Mouse (Mus musculus): ENCODE results near the gene Fgf2. TPM values are rescaled to one million over a fixed set of nuclear protein-coding genes. Genes with fewer than 3 reads are reported as not detected.

Fgf2 gene
- polyA plus RNA-seq, 1 experiment, result not detected

DNA sequence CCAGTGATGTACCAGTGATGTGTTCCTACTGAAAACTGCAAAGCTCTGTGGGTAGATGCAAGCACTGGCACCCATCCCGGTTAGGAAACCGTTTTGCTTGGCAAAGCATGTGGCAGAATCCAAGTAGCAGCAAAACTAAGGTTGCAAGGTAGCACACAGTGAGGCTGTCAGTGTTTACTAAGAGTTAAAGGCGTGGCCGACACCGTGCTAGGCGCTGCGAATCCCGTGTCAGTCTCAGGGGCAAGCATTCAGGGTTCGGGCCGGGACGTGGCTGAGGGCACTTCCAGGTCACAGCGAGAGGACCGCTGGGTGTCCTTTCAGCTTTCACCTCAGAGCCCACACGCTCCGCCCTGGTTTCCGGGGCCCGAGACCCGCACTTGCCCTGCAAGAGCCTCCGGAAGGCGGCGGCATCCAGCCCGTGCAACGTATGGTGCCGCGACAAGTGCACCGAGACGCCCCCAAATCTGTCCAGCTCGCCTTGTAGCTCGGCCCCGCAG, 70.9 kb downstream of the Fgf2 start:
- Histone ChIP-seq H3K4me1 (ENCODE audit: control insufficient read depth, insufficient read depth, low read length) (no peaks in the 10 kb centered on the region), H3K27ac (ENCODE audit: insufficient read depth, low read depth, low read length) (peak overlapping the region; percentile 78), H3K4me3 (ENCODE audit: insufficient read depth, low read depth, low read length) (peak overlapping the region; percentile 84)
- TF ChIP-seq POLR2A (IDR thresholded peaks at IDR 0.05; ENCODE audit: insufficient read depth, low read depth, low read length) (no peak), CTCF (IDR thresholded peaks at IDR 0.05; ENCODE audit: insufficient read depth, low read depth, low read length) (0 out of 2 replicates have a peak, but pooled peaks have one; percentile 11)
- WGBS, result 0% methylated on average over 30 of the region's 30 CpGs

DNA sequence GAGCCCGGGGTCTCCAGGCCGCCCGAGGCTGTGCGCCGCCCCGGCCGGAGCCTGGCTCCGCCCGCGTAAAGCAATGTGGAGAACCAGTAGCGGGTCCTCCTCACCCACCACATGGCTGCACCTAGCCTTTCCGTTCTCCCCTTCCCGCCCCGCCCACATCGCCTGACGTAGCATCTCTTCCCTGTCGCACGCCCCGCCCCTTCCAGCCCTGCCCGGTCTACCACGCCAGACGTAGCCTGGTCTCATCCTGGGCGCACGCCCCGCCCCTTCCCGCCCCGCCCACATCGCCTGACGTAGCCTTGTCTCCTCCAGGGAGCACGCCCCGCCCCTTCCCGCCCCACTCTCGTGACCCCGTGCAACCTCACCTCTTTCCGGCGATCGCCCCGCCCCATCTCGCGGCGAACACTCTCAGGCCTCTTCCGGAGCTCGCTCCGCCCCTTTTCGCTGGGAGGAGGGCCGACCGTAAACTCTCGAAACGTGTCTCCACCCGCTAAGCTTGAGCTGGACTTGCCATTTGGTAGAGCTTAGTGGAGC, 71.4 kb downstream of the Fgf2 start, which contains the start of gene Spata5:
Spata5 (plus strand) TSS at position 439 of the 534 bp plus-strand sequence.
- under 1% methylated on average over 49 of the region's 50 CpGs for WGBS
- no peak for TF ChIP-seq CTCF (IDR thresholded peaks at IDR 0.05; ENCODE audit: insufficient read depth, low read depth, low read length)
- TF ChIP-seq POLR2A (IDR thresholded peaks at IDR 0.05; ENCODE audit: insufficient read depth, low read depth, low read length), result peak; percentile 87; the same call in 1 of the 2 replicates
- peak within 1 kb of the TSS; percentile 78 for H3K27ac ChIP-seq (ENCODE audit: insufficient read depth, low read depth, low read length)
- H3K4me1 ChIP-seq (ENCODE audit: control insufficient read depth, insufficient read depth, low read length), result no peaks in the 10 kb centered on the region
- H3K4me3 ChIP-seq (ENCODE audit: insufficient read depth, low read depth, low read length), result peak within 1 kb of the TSS; percentile 86

DNA sequence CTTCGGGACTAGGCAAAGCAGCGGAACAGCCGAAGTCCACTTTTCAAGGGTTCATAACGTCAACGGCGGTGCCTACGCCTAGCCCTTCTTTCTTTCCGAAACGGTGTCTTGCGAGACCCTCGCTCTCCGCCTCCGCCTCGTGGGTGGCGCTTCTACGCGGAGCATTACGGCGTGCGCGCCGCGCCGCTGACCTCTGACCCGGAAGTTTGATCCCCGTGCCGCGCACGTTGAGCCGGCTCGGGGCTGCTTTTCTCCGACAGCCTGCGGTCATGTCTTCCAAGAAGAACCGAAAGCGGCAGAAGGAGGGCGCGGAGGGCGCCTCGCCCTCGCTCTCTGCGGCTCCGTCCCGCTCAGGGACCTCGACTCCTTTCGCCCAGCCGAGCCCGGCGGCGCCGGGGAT, 71.9 kb downstream of the Fgf2 start, which contains the start of gene Nudt6:
Nudt6 (minus strand) TSS at position 140 of the 400 bp plus-strand sequence.
- peak within 1 kb of the TSS; percentile 78 for H3K27ac ChIP-seq (ENCODE audit: insufficient read depth, low read depth, low read length)
- WGBS, result under 1% methylated on average over 50 of the region's 50 CpGs
- TF ChIP-seq CTCF (IDR thresholded peaks at IDR 0.05; ENCODE audit: insufficient read depth, low read depth, low read length) (no peak), POLR2A (IDR thresholded peaks at IDR 0.05; ENCODE audit: insufficient read depth, low read depth, low read length) (peak; percentile 71; the same call in 1 of the 2 replicates)
- H3K4me1 ChIP-seq (ENCODE audit: control insufficient read depth, insufficient read depth, low read length), result no peaks in the 10 kb centered on the region
- H3K4me3 ChIP-seq (ENCODE audit: insufficient read depth, low read depth, low read length), result peak within 1 kb of the TSS; percentile 86

DNA sequence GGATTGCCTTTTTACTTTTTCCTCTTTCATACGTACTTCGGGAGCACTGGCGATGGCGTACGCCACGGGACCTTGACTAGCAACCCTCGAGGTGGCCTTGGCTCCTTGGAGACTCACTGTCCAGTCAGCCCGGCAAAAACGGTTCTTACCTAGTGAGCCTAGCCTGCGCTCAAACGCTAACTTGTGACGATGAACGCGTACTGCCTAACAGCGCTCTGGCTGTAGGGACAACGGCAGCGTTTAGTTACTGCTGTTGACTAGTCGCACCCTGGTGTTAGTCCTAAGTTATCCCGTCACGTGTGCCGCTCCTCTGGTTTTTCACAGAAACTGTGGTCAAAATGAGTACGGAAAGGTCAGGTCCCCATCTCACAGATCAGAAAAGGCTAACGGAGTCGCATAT, 72.5 kb downstream of the Fgf2 start:
- Histone ChIP-seq H3K4me3 (ENCODE audit: insufficient read depth, low read depth, low read length) (peak overlapping the region; percentile 86), H3K27ac (ENCODE audit: insufficient read depth, low read depth, low read length) (no peak overlapping the region), H3K4me1 (ENCODE audit: control insufficient read depth, insufficient read depth, low read length) (no peaks in the 10 kb centered on the region)
- TF ChIP-seq CTCF (IDR thresholded peaks at IDR 0.05; ENCODE audit: insufficient read depth, low read depth, low read length) (no peak), POLR2A (IDR thresholded peaks at IDR 0.05; ENCODE audit: insufficient read depth, low read depth, low read length) (no peak)
- under 1% methylated on average over 24 of the region's 24 CpGs for WGBS

DNA sequence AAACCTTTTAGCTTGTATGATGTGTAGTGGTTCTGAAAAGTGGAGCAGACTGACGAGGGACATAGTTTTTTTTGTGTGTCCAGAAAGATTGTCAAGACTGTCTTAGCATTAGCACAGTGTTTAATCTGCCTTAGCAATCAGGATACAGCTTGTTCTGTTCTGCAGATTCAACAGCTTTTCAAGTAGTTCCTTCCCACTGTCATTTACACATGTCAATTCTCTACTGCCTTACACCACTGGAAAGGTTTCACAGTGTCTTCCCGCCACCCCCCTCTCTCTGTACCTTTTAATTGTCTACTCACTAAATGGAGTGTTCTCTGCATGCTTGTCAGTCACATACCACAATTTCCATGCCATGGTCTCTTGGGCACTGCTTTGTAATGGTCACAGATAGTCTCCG, 73.0 kb downstream of the Fgf2 start:
- no peak overlapping the region for H3K27ac ChIP-seq (ENCODE audit: insufficient read depth, low read depth, low read length)
- H3K4me3 ChIP-seq (ENCODE audit: insufficient read depth, low read depth, low read length), result peak overlapping the region; percentile 86; the same call in 1 of the 2 replicates
- WGBS, result 14% methylated on average over 3 of the region's 3 CpGs
- no peak for TF ChIP-seq POLR2A (IDR thresholded peaks at IDR 0.05; ENCODE audit: insufficient read depth, low read depth, low read length)
- no peak for TF ChIP-seq CTCF (IDR thresholded peaks at IDR 0.05; ENCODE audit: insufficient read depth, low read depth, low read length)
- H3K4me1 ChIP-seq (ENCODE audit: control insufficient read depth, insufficient read depth, low read length), result no peaks in the 10 kb centered on the region

DNA sequence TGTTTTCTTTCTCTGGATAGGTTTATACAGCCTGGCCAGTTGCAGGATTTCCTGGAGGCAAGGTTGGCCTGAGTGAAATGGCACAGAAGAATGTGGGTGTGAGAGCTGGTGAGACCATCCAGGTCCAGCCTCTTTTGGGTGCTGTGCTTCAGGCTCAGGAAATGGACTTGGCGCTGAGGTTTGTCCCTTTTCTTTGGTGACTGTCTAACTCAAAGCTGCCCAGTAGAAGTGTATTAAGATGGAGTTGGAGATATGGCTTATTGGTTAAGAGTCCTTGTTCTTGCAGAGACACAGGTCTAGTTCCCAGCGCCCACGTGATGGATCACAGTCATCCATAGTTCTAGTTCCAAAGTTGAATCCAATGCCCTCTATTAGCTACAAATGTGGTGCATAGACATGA, 77.9 kb downstream of the Fgf2 start:
- TF ChIP-seq CTCF (IDR thresholded peaks at IDR 0.05; ENCODE audit: insufficient read depth, low read depth, low read length) (no peak), POLR2A (IDR thresholded peaks at IDR 0.05; ENCODE audit: insufficient read depth, low read depth, low read length) (no peak)
- WGBS, result 96% methylated on average over 3 of the region's 3 CpGs
- Histone ChIP-seq H3K27ac (ENCODE audit: insufficient read depth, low read depth, low read length) (no peak overlapping the region), H3K4me1 (ENCODE audit: control insufficient read depth, insufficient read depth, low read length) (no peaks in the 10 kb centered on the region), H3K4me3 (ENCODE audit: insufficient read depth, low read depth, low read length) (no peak overlapping the region)

DNA sequence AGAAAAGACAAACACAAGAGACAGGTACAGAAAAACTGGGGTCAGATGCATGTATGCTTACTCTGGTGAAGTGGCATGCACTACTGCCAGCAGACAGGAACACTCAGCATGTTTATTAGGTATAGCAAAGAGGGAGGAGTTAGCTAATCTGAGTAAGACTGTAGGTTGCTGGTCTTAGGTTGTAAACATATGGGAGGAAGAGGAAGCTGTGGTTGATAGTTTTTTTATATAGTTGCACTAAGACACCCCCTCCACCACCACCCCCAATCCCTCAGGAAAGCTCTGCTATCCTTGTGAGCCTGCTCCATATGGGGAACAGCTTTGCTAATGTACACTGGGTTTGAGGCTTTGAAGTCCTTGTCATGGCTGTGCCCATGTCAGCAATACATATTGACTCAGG, 82.2 kb downstream of the Fgf2 start:
- Histone ChIP-seq H3K27ac (ENCODE audit: insufficient read depth, low read depth, low read length) (no peak overlapping the region), H3K4me1 (ENCODE audit: control insufficient read depth, insufficient read depth, low read length) (no peaks in the 10 kb centered on the region), H3K4me3 (ENCODE audit: insufficient read depth, low read depth, low read length) (no peak overlapping the region)
- TF ChIP-seq POLR2A (IDR thresholded peaks at IDR 0.05; ENCODE audit: insufficient read depth, low read depth, low read length), result no peak
- no peak for TF ChIP-seq CTCF (IDR thresholded peaks at IDR 0.05; ENCODE audit: insufficient read depth, low read depth, low read length)

DNA sequence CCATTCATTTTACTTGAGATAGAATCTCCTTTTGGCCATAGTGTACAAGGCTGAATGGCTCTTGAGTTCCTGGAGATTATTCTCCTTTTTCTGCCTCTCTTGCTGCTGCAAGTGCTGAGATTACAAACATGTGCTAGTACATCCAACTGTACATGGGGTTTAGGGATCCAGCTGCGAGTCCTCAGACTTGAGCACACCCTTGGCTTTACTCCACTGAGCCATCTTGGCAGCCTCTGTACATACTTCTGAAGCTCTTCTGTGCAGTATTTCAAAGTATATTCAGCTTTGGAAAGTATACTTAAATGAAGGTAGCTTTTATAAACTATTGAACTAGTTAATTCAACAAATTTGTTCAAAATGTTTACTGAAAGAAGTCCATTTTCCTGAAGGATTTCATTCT, 91.6 kb downstream of the Fgf2 start:
- Histone ChIP-seq H3K4me1 (ENCODE audit: control insufficient read depth, insufficient read depth, low read length) (no peaks in the 10 kb centered on the region), H3K27ac (ENCODE audit: insufficient read depth, low read depth, low read length) (no peak overlapping the region), H3K4me3 (ENCODE audit: insufficient read depth, low read depth, low read length) (no peak overlapping the region)
- 88% methylated on average over 1 of the region's 1 CpGs for WGBS
- TF ChIP-seq CTCF (IDR thresholded peaks at IDR 0.05; ENCODE audit: insufficient read depth, low read depth, low read length), result no peak
- no peak for TF ChIP-seq POLR2A (IDR thresholded peaks at IDR 0.05; ENCODE audit: insufficient read depth, low read depth, low read length)

DNA sequence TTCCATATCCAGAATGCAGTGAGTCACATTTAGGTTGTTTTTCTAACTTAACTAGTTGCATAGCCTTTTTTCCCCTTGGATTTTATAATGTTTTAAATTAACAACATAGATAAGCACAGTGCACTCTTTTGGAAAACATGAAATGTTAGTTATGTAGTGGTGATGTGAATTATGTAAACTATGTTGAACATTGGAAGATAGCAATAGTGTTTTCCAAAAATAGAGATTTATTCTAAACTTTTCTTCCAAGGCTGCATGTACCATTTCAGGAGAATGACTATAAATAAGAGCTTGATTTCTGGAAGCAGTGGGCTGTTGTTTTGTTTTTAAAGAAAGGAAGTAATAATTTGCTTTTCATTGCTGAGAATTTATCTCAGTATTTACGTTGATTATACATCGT, 95.3 kb downstream of the Fgf2 start:
- Histone ChIP-seq H3K4me3 (ENCODE audit: insufficient read depth, low read depth, low read length) (no peak overlapping the region), H3K27ac (ENCODE audit: insufficient read depth, low read depth, low read length) (no peak overlapping the region), H3K4me1 (ENCODE audit: control insufficient read depth, insufficient read depth, low read length) (no peaks in the 10 kb centered on the region)
- TF ChIP-seq POLR2A (IDR thresholded peaks at IDR 0.05; ENCODE audit: insufficient read depth, low read depth, low read length) (no peak), CTCF (IDR thresholded peaks at IDR 0.05; ENCODE audit: insufficient read depth, low read depth, low read length) (no peak)
- 38% methylated on average over 2 of the region's 2 CpGs for WGBS
